Mouse (Mus musculus) liver, embryonic 14.5 days (tissue): ENCODE results near the gene Insrr.

Experiments
- CTCF ChIP-seq: IDR thresholded peaks from 2 replicates; pipeline ENCODE4 v1.5.1; 2016; ENCODE audit warnings: antibody characterized with exemption, low read depth, control low read depth
- EP300 ChIP-seq: IDR thresholded peaks from 2 replicates; pipeline ENCODE4 v1.6.1; 2016; ENCODE audit warnings: antibody characterized with exemption, low read depth

DNA sequence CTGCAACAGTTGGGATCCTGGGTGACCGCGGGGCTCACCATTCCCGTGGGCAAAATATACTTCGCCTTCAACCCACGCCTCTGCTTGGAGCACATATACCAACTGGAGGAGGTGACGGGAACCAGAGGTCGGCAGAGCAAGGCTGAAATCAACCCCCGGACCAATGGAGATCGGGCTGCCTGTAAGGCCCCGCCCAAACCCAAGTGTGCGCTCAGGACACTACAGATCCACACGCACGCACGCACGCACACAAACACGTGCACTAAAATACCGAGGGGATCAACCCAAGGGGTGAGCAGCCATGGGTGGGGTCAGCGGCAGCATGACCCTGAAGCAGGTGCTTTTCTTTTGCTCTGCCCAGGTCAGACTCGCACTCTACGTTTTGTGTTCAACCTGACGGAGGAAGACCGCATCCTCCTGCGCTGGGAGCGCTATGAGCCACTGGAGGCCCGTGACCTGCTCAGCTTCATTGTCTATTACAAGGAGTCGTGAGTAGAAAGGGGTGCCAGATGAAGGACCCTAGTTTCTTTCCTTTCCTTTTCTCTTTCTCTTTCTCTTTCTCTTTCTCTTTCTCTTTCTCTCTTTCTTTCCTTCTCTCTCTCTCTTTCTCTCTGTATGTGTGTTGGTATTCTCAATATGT is 7.4 kb downstream of the Insrr start:
- TF ChIP-seq EP300 (no peak), CTCF (no peak)
